Mouse (Mus musculus) cerebellum, adult 11 months (tissue): ENCODE data around the gene Snx15.

Experiments used
- DNase-seq: peaks from one replicate; pipeline ENCODE4 v3.0.0; 2022

The Snx15 gene

GRCm38 (mm10) chr19:6069851-6070250 is 58.3 kb downstream of the Snx15 start:
- DNase-seq = no peak
